Mouse (Mus musculus) CH12.LX (cell line): ENCODE measurements at regions not wholly inside any gene's neighbourhood (a gene's known extent, or its start where the extent isn't known, plus 50 kb on each side); places are given as distances from the start of the nearest gene placed in this dataset.

ENCODE experiments used
- DNase-seq: peaks from one replicate; pipeline ENCODE4 v3.0.0-alpha.2; 2013; ENCODE audit errors: extremely low read depth
- H3K27ac ChIP-seq: 2 replicates; pipeline ENCODE4 v1.5.1; 2012; ENCODE audit warnings: low read depth, mild to moderate bottlenecking, control low read depth, moderate library complexity; ENCODE audit not compliant: insufficient read depth
- H3K27me3 ChIP-seq: replicated peaks from 2 replicates; pipeline ENCODE3; 2012; ENCODE audit warnings: inconsistent platforms
- H3K36me3 ChIP-seq, 2 experiments: replicated peaks in 1 of 2; 2 replicates each; pipeline versions ENCODE3 to v1.6.1; 2012; ENCODE audit warnings: inconsistent platforms in 1 of 2, low read length in 1 of 2, mild to moderate bottlenecking in 1 of 2, mixed read lengths in 1 of 2, moderate library complexity in 1 of 2; ENCODE audit not compliant: control insufficient read depth in 1 of 2, insufficient read depth in 1 of 2
- H3K4me1 ChIP-seq, 2 experiments: 2 replicates each; pipeline ENCODE4 v1.6.1; 2012; ENCODE audit warnings: inconsistent platforms in 1 of 2, moderate library complexity in 1 of 2; ENCODE audit not compliant: insufficient read depth in 2 of 2, control insufficient read depth in 1 of 2
- H3K4me2 ChIP-seq: 2 replicates; pipeline ENCODE4 v1.6.1; 2012; ENCODE audit warnings: low read depth, mild to moderate bottlenecking, control low read depth; ENCODE audit not compliant: poor library complexity, insufficient read depth, severe bottlenecking
- H3K4me3 ChIP-seq, 3 experiments: fragments of 150-350 bp in 1 of 3; sonication (generic) in 1 of 3; replicated peaks in 1 of 3; 2 replicates each; pipeline versions ENCODE3 to v1.5.1; 2011 to 2012; ENCODE audit warnings: low read depth in 2 of 3, low read length in 2 of 3, mild to moderate bottlenecking in 2 of 3, moderate library complexity in 2 of 3, control low read depth in 1 of 3, improper control_type of control experiment in 1 of 3, inconsistent platforms in 1 of 3, mixed read lengths in 1 of 3; ENCODE audit not compliant: poor library complexity in 1 of 3
- H3K79me2 ChIP-seq: replicated peaks from 2 replicates; pipeline ENCODE4 v1.6.1; 2012; ENCODE audit warnings: mild to moderate bottlenecking, moderate library complexity; ENCODE audit not compliant: control insufficient read depth, poor library complexity, insufficient read depth, severe bottlenecking; ENCODE audit errors: extremely low read depth
- H3K9ac ChIP-seq: 2 replicates; pipeline ENCODE4 v1.6.1; 2012; ENCODE audit warnings: low read depth, mild to moderate bottlenecking, control low read depth, moderate library complexity; ENCODE audit not compliant: insufficient read depth
- H3K9me3 ChIP-seq: replicated peaks from 2 replicates; pipeline ENCODE3; 2012; ENCODE audit warnings: low read length, inconsistent platforms, mixed read lengths
- CTCF ChIP-seq, 2 experiments: IDR thresholded peaks in 1 of 2; conservative IDR thresholded peaks in 1 of 2; 2 replicates each; pipeline ENCODE4 v1.5.1; 2011 to 2012; ENCODE audit warnings: low read depth in 2 of 2, low read length in 2 of 2, improper control_type of control experiment in 1 of 2, inconsistent platforms in 1 of 2, mild to moderate bottlenecking in 1 of 2, moderate library complexity in 1 of 2
- ELF1 ChIP-seq: IDR thresholded peaks from 2 replicates; pipeline ENCODE4 v1.6.1; 2014; ENCODE audit warnings: low read depth, mild to moderate bottlenecking, inconsistent platforms, low read length, improper control_type of control experiment
- EP300 ChIP-seq: IDR thresholded peaks from 2 replicates; pipeline ENCODE4 v1.6.1; 2011; ENCODE audit warnings: low read length, improper control_type of control experiment
- GABPA ChIP-seq: IDR thresholded peaks from 2 replicates; pipeline ENCODE4 v1.6.1; 2012; ENCODE audit warnings: low read depth, low read length, improper control_type of control experiment, inconsistent platforms; ENCODE audit not compliant: insufficient replicate concordance
- IRF4 ChIP-seq: IDR thresholded peaks from 2 replicates; pipeline ENCODE4 v1.6.1; 2014; ENCODE audit warnings: low read depth, mild to moderate bottlenecking, inconsistent platforms, low read length, improper control_type of control experiment
- JUN ChIP-seq: IDR thresholded peaks from 2 replicates; pipeline ENCODE4 v1.6.1; 2011; ENCODE audit warnings: low read depth, mild to moderate bottlenecking, low read length, improper control_type of control experiment, moderate library complexity; ENCODE audit not compliant: insufficient read depth
- MAX ChIP-seq: IDR thresholded peaks from 2 replicates; pipeline ENCODE4 v1.6.1; 2011; ENCODE audit warnings: low read length, improper control_type of control experiment
- MAZ ChIP-seq: IDR thresholded peaks from 2 replicates; pipeline ENCODE4 v1.6.1; 2012; ENCODE audit warnings: low read depth, mild to moderate bottlenecking, inconsistent platforms, low read length, improper control_type of control experiment, moderate library complexity
- MXI1 ChIP-seq: IDR thresholded peaks from 2 replicates; pipeline ENCODE4 v1.6.1; 2011; ENCODE audit warnings: mild to moderate bottlenecking, low read depth, low read length, improper control_type of control experiment
- MYC ChIP-seq: IDR thresholded peaks from 2 replicates; pipeline ENCODE4 v1.6.1; 2011; ENCODE audit warnings: low read depth, mild to moderate bottlenecking, improper control_type of control experiment, low read length
- NELFE ChIP-seq: IDR thresholded peaks from 2 replicates; pipeline ENCODE4 v1.6.1; 2011; ENCODE audit warnings: low read depth, low read length, improper control_type of control experiment
- PAX5 ChIP-seq: IDR thresholded peaks from 2 replicates; pipeline ENCODE4 v1.6.1; 2012; ENCODE audit warnings: low read length, inconsistent platforms, mixed read lengths
- POLR2A ChIP-seq: IDR thresholded peaks from 2 replicates; pipeline ENCODE4 v1.6.1; 2011; ENCODE audit warnings: low read depth, mild to moderate bottlenecking, improper control_type of control experiment, low read length
- RAD21 ChIP-seq: IDR thresholded peaks from 2 replicates; pipeline ENCODE4 v1.6.1; 2011; ENCODE audit warnings: low read depth, mild to moderate bottlenecking, low read length, improper control_type of control experiment, moderate library complexity
- SMC3 ChIP-seq: IDR thresholded peaks from 2 replicates; pipeline ENCODE4 v1.6.1; 2011; ENCODE audit warnings: low read depth, low read length, improper control_type of control experiment
- TBP ChIP-seq: conservative IDR thresholded peaks from 2 replicates; pipeline ENCODE4 v1.6.1; 2011; ENCODE audit warnings: low read depth, low read length, improper control_type of control experiment
- TCF12 ChIP-seq: IDR thresholded peaks from 2 replicates; pipeline ENCODE4 v1.6.1; 2014; ENCODE audit warnings: low read depth, mild to moderate bottlenecking, inconsistent platforms, low read length, improper control_type of control experiment
- ZC3H11A ChIP-seq: IDR thresholded peaks from 2 replicates; pipeline ENCODE4 v1.6.1; 2012; ENCODE audit warnings: low read depth, mild to moderate bottlenecking, inconsistent platforms, low read length, improper control_type of control experiment
- ZKSCAN1 ChIP-seq: IDR thresholded peaks from 2 replicates; pipeline ENCODE4 v1.6.1; 2012; ENCODE audit warnings: low read depth, inconsistent platforms, low read length, improper control_type of control experiment, borderline replicate concordance
- ZMIZ1 ChIP-seq: IDR thresholded peaks from 2 replicates; pipeline ENCODE4 v1.6.1; 2012; ENCODE audit warnings: low read depth, mild to moderate bottlenecking, inconsistent platforms, low read length, improper control_type of control experiment
- ZNF384 ChIP-seq: IDR thresholded peaks from 2 replicates; pipeline ENCODE4 v1.6.1; 2012; ENCODE audit warnings: low read depth, low read length, improper control_type of control experiment, inconsistent platforms
- dilution Hi-C: fragments of 300-500 bp; cut with MboI; formaldehyde crosslinking; loops from 2 replicates; pipeline ENCODE4 v1.14.3; 2020; ENCODE audit warnings: low sequenced_read_pairs; ENCODE audit not compliant: extremely low pct_unique_long_range_greater_than_20kb, extremely low pct_ligation_motif_present
- in situ Hi-C: fragments of 300-500 bp; cut with MboI; formaldehyde crosslinking; loops from 3 replicates; pipeline ENCODE4 v1.14.3; 2019; ENCODE audit warnings: low sequenced_read_pairs, low pct_ligation_motif_present, low pct_unique_long_range_greater_than_20kb, mixed read lengths

- no peaks in the 10 kb centered on the region for H3K79me2 ChIP-seq
- no peaks in the 10 kb centered on the region for H3K4me1 ChIP-seq
- no peak overlapping the region for H3K27ac ChIP-seq
- H3K4me2 ChIP-seq, result no peak overlapping the region
- dilution Hi-C loops, result no loop called here
- no peak for TF ChIP-seq PAX5
- no peak for TF ChIP-seq NELFE
- TF ChIP-seq MXI1, result no peak
- TF ChIP-seq ZNF384, result no peak
- no peak for TF ChIP-seq ZC3H11A
- TF ChIP-seq TCF12, result no peak
- TF ChIP-seq EP300, result no peak
- no peak for TF ChIP-seq ELF1
- no peak for TF ChIP-seq TBP
- no peak for TF ChIP-seq MYC
- no peak for TF ChIP-seq JUN
- TF ChIP-seq POLR2A, result no peak
- H3K36me3 ChIP-seq, result no peaks in the 10 kb centered on the region
- DNase-seq, result no peak
- no peak overlapping the region for H3K9ac ChIP-seq
- no peaks in the 10 kb centered on the region for H3K9me3 ChIP-seq
- in situ Hi-C loops, result no loop called here
- no peaks in the 10 kb centered on the region for H3K27me3 ChIP-seq
- H3K4me3 ChIP-seq, result no peak overlapping the region
These were observed 210.6 kb upstream of the H2al1a start for GRCm38 (mm10) chrX:11088506-11088905.

- DNase-seq, result peak; percentile 19
- no peaks in the 10 kb centered on the region for H3K27me3 ChIP-seq
- TF ChIP-seq CTCF (conservative IDR thresholded peaks at IDR 0.05 in 1 of 2, IDR thresholded peaks at IDR 0.05 in 1 of 2; ENCODE audit: low read depth in 2 of 2, low read length in 2 of 2) (peak in 1 of 2 experiments; percentile 50; a peak in 2 of 4 replicates), ZKSCAN1 (no peak), SMC3 (peak; percentile 16), RAD21 (peak; percentile 28)
- TF ChIP-seq, all 38 proteins: peak for 3
- no peak overlapping the region for H3K9ac ChIP-seq
- H3K4me1 ChIP-seq, result no peaks in the 10 kb centered on the region
- dilution Hi-C loops (no loop called here), in situ Hi-C loops (no loop called here)
- H3K36me3 ChIP-seq, result no peaks in the 10 kb centered on the region
- no peak overlapping the region for H3K4me2 ChIP-seq
- no peak overlapping the region for H3K27ac ChIP-seq
- no peak overlapping the region for H3K4me3 ChIP-seq
- no peaks in the 10 kb centered on the region for H3K79me2 ChIP-seq
- no peaks in the 10 kb centered on the region for H3K9me3 ChIP-seq
These were observed 208.6 kb upstream of the H2al1a start for GRCm38 (mm10) chrX:11090432-11090831.

- H3K4me3 ChIP-seq, result no peak overlapping the region
- in situ Hi-C loops (no loop called here), dilution Hi-C loops (no loop called here)
- TF ChIP-seq MYC (no peak), IRF4 (no peak), MAZ (no peak), MAX (no peak), POLR2A (no peak), EP300 (no peak), ZMIZ1 (no peak), CTCF (conservative IDR thresholded peaks at IDR 0.05 in 1 of 2, IDR thresholded peaks at IDR 0.05 in 1 of 2; ENCODE audit: low read depth in 2 of 2, low read length in 2 of 2) (no peak), GABPA (no peak), TCF12 (no peak)
- H3K27ac ChIP-seq, result no peak overlapping the region
- H3K36me3 ChIP-seq, result no peaks in the 10 kb centered on the region
- no peaks in the 10 kb centered on the region for H3K79me2 ChIP-seq
- H3K4me1 ChIP-seq, result no peaks in the 10 kb centered on the region
- H3K9me3 ChIP-seq, result no peaks in the 10 kb centered on the region
- no peaks in the 10 kb centered on the region for H3K27me3 ChIP-seq
- H3K4me2 ChIP-seq, result no peak overlapping the region
- no peak for DNase-seq
- no peak overlapping the region for H3K9ac ChIP-seq
These were observed 201.3 kb upstream of the H2al1a start for GRCm38 (mm10) chrX:11097581-11098254.
